Mouse (Mus musculus) C3H10T1/2 (cell line): Measurements from ENCODE around the gene Arid3a. TPM values are rescaled to one million over a fixed set of nuclear protein-coding genes. Genes with fewer than 3 reads are reported as not detected.

Experiments used
- polyA plus RNA-seq, 2 experiments: library from polyadenylated mRNA; unstranded; fragments of >200 nt; fragmentation: generic; extraction: Trizol; gene quantifications; one replicate each; pipeline ENCODE4 v1.2.1; 2012; ENCODE audit warnings: missing spikeins in 2 of 2

Arid3a gene
- polyA plus RNA-seq: under 1 TPM; 0.29 to 0.85 TPM

GRCm38 (mm10) chr10:79926491-79927323 is at the start of gene Arid3a:
Arid3a (plus strand) TSS chr10:79927043.

GRCm38 (mm10) chr10:79886054-79886453 is 40.8 kb upstream of the Arid3a start, which contains the start of gene Elane:
Elane (plus strand) TSS chr10:79886247.

DNA sequence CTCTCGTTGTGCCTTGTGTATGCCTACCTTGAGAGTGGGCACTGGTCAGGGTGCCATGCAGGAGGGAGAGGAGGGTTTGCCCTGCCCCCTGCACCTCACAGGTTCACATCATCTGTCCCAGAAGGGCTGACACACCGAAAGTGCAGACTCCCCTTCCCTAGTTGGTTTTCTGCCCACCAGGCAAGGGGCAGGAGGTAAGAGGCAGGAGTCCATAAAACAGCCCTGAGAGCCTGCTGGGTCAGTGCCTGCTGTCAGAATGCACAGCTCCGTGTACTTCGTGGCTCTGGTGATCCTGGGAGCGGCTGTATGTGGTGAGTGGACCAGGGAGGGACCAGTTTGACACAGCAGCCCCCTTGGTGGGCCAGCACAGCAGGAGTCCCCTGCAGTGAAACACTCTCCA is 36.2 kb upstream of the Arid3a start, which contains the start of gene Cfd:
Cfd (plus strand) TSS at position 184 of the 400 bp plus-strand sequence.

GRCm38 (mm10) chr10:79908167-79909091 is 18.4 kb upstream of the Arid3a start, which contains the start of gene Med16:
Med16 (minus strand) TSS chr10:79908923.

GRCm38 (mm10) chr10:79910556-79910955 is 16.3 kb upstream of the Arid3a start, which contains the start of gene Gm26602:
Gm26602 (plus strand) TSS chr10:79910856.

GRCm38 (mm10) chr10:79916808-79917531 is 9.9 kb upstream of the Arid3a start, which contains the start of gene Kiss1r:
Kiss1r (plus strand) TSS chr10:79916971.

GRCm38 (mm10) chr10:79920958-79921535 is 5.8 kb upstream of the Arid3a start, which contains the start of gene R3hdm4:
R3hdm4 (minus strand) TSS chr10:79921208.

DNA sequence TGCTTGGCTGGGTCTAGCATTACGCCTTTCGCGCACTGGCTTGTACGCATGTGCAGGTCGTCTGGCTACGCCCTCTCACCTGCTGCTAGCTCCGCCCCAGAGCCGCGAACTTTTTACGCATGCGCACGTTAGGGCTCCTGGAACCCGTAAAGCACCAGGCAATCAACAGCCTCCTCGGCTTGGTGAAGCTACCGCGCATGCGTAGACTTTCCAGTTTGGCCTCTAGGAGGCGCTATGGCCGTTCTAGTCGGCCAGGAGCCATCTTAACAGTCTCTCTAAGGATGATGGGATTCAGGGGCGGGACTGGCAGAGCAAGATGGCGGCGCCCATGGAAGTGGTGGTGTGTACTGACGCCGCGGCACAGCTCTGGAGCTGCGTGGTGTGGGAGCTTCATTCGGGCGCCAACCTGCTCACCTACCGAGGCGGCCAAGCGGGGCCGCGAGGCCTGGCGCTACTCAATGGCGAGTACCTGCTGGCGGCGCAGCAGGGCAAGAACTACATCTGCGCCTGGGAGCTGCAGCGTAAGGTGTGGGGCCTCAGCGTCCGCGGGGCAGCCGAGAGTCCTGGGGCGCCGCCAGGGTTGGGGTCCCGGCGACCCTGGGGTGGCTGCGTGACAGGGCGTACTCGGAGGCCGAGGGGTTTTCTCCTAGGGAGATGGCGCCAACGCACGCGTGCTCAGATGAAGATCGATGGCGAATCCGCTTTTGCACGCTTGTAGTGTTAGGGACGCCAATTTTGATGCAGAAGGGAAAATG is 33.2 kb downstream of the Arid3a start, which contains the start of gene Wdr18:
Wdr18 (plus strand) TSS at position 306 of the 755 bp plus-strand sequence.

GRCm38 (mm10) chr10:79970415-79971182 is 43.8 kb downstream of the Arid3a start, which contains the start of gene Grin3b:
Grin3b (plus strand) TSS chr10:79970715.

GRCm38 (mm10) chr10:79984195-79984816 is 57.5 kb downstream of the Arid3a start, which contains the start of gene Tmem259:
Tmem259 (minus strand) TSS chr10:79984330.

DNA sequence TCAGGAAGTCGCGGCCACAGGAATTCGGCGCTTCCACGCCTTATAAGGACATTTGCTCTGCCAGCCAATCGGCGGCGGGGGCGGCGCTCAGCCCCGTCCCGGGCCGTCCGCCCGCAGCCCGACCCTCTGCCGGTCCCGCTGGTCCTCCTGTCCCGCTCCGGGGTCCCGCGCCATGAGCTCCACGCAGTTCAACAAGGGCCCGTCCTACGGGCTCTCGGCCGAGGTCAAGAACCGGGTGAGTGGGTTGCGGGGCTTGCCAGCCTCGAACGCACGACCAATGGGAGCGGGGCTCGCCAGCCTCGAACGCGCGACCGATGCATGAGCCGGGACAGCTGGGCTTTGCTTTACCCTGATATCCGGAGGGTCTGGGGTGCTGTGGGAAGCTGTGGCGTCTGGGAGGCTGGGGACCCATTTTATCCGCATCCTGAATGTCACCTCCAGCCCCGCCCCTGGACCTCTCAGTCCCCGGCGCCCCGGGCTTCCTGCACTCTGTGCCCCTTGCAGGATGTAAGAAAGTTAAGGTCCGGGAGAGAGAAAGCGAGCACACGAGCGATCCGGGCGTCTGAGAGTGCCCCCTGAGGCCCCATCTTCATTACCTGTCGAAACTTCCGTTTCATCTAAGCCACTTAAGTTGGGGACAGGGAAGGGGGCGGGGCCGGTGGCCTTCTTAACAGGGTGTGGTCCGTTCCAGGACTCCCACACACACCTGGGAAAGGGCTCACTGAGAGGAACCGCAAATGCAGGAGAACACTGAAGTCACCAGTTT is 61.8 kb downstream of the Arid3a start, which contains the start of gene Cnn2:
Cnn2 (plus strand) TSS at position 79 of the 766 bp plus-strand sequence.

GRCm38 (mm10) chr10:79996272-79997033 is 69.6 kb downstream of the Arid3a start, which contains the start of gene Abca7:
Abca7 (plus strand) TSS chr10:79996494.

Other genes with a start within 250 kb of the Arid3a start
- gene Cdc34, start 244.8 kb upstream of the Arid3a start, polyA plus RNA-seq: 100 to 1,000 TPM in 1 of 2 experiments, 10 to 100 TPM in 1; 90.7 to 532 TPM
- 1 to 10 TPM in 1 of 2 experiments, under 1 TPM in 1; 0.26 to 1.4 TPM for gene Gzmm, start 238.0 kb upstream of the Arid3a start, polyA plus RNA-seq
- 1,000 to 10,000 TPM in 1 of 2 experiments, 100 to 1,000 TPM in 1; 956 to 1,508 TPM for gene Bsg, start 222.6 kb upstream of the Arid3a start, polyA plus RNA-seq
- gene Hcn2, start 210.4 kb upstream of the Arid3a start, polyA plus RNA-seq: 1 to 10 TPM; 2.8 to 4.9 TPM
- gene Polrmt, start 180.5 kb upstream of the Arid3a start, polyA plus RNA-seq: 10 to 100 TPM; 66.4 to 68.7 TPM
- gene Fgf22, start 172.0 kb upstream of the Arid3a start, polyA plus RNA-seq: under 1 TPM; 0.05 to 0.19 TPM
- gene Rnf126, start 160.1 kb upstream of the Arid3a start, polyA plus RNA-seq: 100 to 1,000 TPM in 1 of 2 experiments, 10 to 100 TPM in 1; 81.0 to 105 TPM
- 1 to 10 TPM; 4.7 to 6.0 TPM for gene Fstl3, start 149.8 kb upstream of the Arid3a start, polyA plus RNA-seq
- under 1 TPM; 0.07 to 0.27 TPM for gene Prss57, start 136.1 kb upstream of the Arid3a start, polyA plus RNA-seq
- gene Palm, start 133.5 kb upstream of the Arid3a start, polyA plus RNA-seq: 100 to 1,000 TPM in 1 of 2 experiments, 10 to 100 TPM in 1; 79.5 to 140 TPM
- gene Misp, start 106.1 kb upstream of the Arid3a start, polyA plus RNA-seq: under 1 TPM; 0.04 to 0.12 TPM
- gene Ptbp1, start 72.6 kb upstream of the Arid3a start, polyA plus RNA-seq: 100 to 1,000 TPM; 188 to 194 TPM
- gene Prtn3, start 52.6 kb upstream of the Arid3a start, polyA plus RNA-seq: 1 to 10 TPM in 1 of 2 experiments, not detected in 1; 2.4 TPM
- 1 to 10 TPM in 1 of 2 experiments, under 1 TPM in 1; 0.34 to 8.2 TPM for gene Plppr3, start 52.4 kb upstream of the Arid3a start, polyA plus RNA-seq
- under 1 TPM in 1 of 2 experiments, not detected in 1; 0.06 TPM for gene Elane, start 40.8 kb upstream of the Arid3a start, polyA plus RNA-seq
- gene Cfd, start 36.2 kb upstream of the Arid3a start, polyA plus RNA-seq: under 1 TPM in 1 of 2 experiments, not detected in 1; 0.05 TPM
- 10 to 100 TPM; 43.2 to 83.7 TPM for gene Med16, start 18.1 kb upstream of the Arid3a start, polyA plus RNA-seq
- not detected for gene Gm26602, start 16.2 kb upstream of the Arid3a start, polyA plus RNA-seq
- 1 to 10 TPM in 1 of 2 experiments, under 1 TPM in 1; 0.13 to 3.3 TPM for gene Kiss1r, start 10.1 kb upstream of the Arid3a start, polyA plus RNA-seq
- 100 to 1,000 TPM in 1 of 2 experiments, 10 to 100 TPM in 1; 61.0 to 121 TPM for gene R3hdm4, start 5.8 kb upstream of the Arid3a start, polyA plus RNA-seq
- gene Wdr18, start 33.1 kb downstream of the Arid3a start, polyA plus RNA-seq: 100 to 1,000 TPM in 1 of 2 experiments, 10 to 100 TPM in 1; 29.0 to 130 TPM
- gene Grin3b, start 43.7 kb downstream of the Arid3a start, polyA plus RNA-seq: under 1 TPM; 0.12 to 0.79 TPM
- gene Tmem259, start 57.3 kb downstream of the Arid3a start, polyA plus RNA-seq: 100 to 1,000 TPM; 105 to 141 TPM
- 100 to 1,000 TPM; 426 to 430 TPM for gene Cnn2, start 61.5 kb downstream of the Arid3a start, polyA plus RNA-seq
- gene Abca7, start 69.5 kb downstream of the Arid3a start, polyA plus RNA-seq: 1 to 10 TPM; 3.5 to 8.4 TPM
- under 1 TPM; 0.58 to 0.84 TPM for gene Arhgap45, start 89.6 kb downstream of the Arid3a start, polyA plus RNA-seq
- gene Polr2e, start 112.8 kb downstream of the Arid3a start, polyA plus RNA-seq: 100 to 1,000 TPM; 195 to 403 TPM
- 1,000 to 10,000 TPM; 1,157 to 1,905 TPM for gene Gpx4, start 120.1 kb downstream of the Arid3a start, polyA plus RNA-seq
- gene Sbno2, start 178.5 kb downstream of the Arid3a start, polyA plus RNA-seq: 10 to 100 TPM; 15.6 to 42.5 TPM
- 100 to 1,000 TPM in 1 of 2 experiments, 10 to 100 TPM in 1; 91.0 to 141 TPM for gene Stk11, start 188.8 kb downstream of the Arid3a start, polyA plus RNA-seq
- gene Atp5d, start 211.6 kb downstream of the Arid3a start, polyA plus RNA-seq: 1,000 to 10,000 TPM in 1 of 2 experiments, 100 to 1,000 TPM in 1; 776 to 1,441 TPM
- gene Cbarp, start 213.8 kb downstream of the Arid3a start, polyA plus RNA-seq: 10 to 100 TPM in 1 of 2 experiments, 1 to 10 TPM in 1; 4.8 to 18.5 TPM
- gene Midn, start 221.2 kb downstream of the Arid3a start, polyA plus RNA-seq: 10 to 100 TPM; 25.4 to 86.5 TPM
- 100 to 1,000 TPM in 1 of 2 experiments, 10 to 100 TPM in 1; 20.0 to 104 TPM for gene Cirbp, start 238.9 kb downstream of the Arid3a start, polyA plus RNA-seq
- gene 1600002K03Rik, start 245.9 kb downstream of the Arid3a start, polyA plus RNA-seq: 10 to 100 TPM; 22.6 to 31.6 TPM